Mouse (Mus musculus) cerebellum, postnatal 4 days (tissue): Measurements from ENCODE around the gene Grik4.

Experiments used
- DNase-seq, 2 experiments: peaks; one replicate each; pipeline ENCODE4 v3.0.0; 2022; ENCODE audit warnings: low spot score in 2 of 2, mixed read lengths in 1 of 2

Grik4 gene

DNA sequence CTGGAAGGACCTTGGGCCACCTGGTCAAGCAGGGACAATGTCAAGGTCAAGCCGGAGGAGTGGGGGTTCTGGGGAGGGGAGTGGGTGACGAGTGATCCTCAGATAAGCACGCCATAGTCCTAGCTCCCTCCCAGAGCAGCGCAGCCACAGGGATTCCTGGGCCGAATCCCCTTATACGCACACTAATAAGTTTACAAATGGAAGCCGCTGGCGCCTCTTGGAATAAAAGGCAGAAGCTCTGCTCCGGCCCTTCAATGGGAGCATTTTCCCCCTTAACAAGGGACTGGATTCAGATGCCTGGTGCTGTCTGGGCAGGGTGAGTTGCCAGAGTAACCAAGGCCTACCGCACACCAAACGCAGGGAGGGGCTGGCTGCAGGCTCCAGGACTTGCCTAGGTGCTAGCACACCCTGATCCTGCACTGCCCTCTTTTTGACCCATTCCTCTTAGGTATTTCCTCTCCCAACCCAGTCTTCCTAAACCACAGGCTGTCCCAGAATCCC, 46.2 kb downstream of the Grik4 start:
- peak in 1 of 2 experiments; percentile 26 for DNase-seq

GRCm38 (mm10) chr9:42897361-42898051, 46.8 kb downstream of the Grik4 start:
- DNase-seq = peak; percentile 44 to 65

- DNase-seq = no peak
Measured at GRCm38 (mm10) chr9:42896421-42897210, 47.7 kb downstream of the Grik4 start.

DNA sequence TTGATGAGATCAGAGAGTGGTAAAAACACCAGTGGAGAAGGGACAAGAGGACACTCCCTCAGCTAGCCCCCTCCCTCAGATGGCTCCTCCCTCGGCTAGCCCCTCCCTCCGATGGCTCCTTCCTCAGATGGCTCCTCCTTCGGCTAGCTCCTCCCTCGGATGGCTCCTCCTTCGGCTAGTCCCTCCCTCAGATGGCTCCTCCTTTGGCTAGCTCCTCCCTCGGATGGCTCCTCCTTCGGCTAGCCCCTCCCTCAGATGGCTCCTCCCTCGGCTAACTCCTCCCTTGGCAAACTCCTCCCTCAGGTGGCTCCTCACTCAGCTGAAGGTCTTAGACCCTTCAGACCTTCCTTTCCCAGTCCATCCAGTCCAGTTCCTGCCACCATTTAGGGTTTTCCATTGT, 51.5 kb downstream of the Grik4 start:
- no peak for DNase-seq

- no peak for DNase-seq
Measured at GRCm38 (mm10) chr9:42887930-42888329, 56.4 kb downstream of the Grik4 start.

DNA sequence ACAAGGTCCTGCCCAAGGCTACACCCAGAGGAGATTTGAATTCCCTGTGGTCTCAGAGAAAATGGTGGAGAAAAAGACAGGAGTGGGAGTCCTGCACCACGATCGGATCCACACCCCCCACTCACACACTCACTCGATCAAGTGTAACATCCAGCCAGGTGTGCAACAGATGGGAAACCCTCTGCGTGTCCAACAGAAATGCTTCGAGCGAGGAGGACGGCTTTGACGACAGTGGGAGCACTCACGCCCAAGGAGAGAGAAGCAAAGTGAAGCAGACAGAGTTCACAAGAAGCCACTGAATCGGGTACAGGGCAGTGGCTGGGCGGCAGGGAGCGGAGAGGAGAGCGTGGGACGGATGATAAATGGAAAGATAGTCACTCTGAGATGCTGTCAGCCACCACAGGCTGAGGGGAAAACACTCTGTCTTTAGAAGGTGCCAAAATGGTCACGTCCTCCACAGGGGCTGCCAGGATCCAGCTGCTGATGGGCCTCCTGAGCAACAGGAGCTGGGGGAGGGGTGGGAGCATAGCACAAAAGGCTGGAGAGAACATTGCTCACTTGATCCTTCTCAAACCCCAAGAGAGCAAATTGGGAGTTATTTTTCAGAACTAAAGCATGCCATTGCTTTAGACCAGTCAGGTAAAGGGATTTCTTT, 58.1 kb downstream of the Grik4 start:
- DNase-seq = no peak

GRCm38 (mm10) chr9:42885566-42885965, 58.7 kb downstream of the Grik4 start:
- no peak for DNase-seq

DNA sequence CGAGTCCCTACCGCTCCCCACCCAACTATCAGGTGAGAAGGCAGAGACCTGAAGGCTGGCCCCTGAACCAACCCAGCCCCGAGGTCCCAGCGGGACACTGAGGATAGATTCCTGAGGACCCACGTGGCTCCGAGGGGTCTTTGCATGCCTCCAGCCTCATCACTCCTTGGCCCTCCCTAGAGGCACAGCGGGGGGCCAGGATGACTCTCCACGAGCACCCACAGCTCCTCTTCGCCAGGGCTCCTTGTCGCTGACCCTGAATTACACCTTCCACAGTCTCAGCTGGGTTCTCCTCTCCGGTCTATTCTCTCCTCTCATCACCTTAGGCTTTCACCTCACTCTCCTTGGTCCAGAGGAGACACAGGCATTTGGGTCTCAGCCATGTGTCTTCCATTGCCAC, 59.2 kb downstream of the Grik4 start:
- no peak for DNase-seq

- no peak for DNase-seq
Measured at GRCm38 (mm10) chr9:42883006-42883759, 61.1 kb downstream of the Grik4 start.

GRCm38 (mm10) chr9:42882313-42882712, 62.0 kb downstream of the Grik4 start:
- DNase-seq = no peak

GRCm38 (mm10) chr9:42881040-42881439, 63.3 kb downstream of the Grik4 start:
- no peak for DNase-seq

GRCm38 (mm10) chr9:42878401-42878800, 65.9 kb downstream of the Grik4 start:
- DNase-seq = no peak

DNA sequence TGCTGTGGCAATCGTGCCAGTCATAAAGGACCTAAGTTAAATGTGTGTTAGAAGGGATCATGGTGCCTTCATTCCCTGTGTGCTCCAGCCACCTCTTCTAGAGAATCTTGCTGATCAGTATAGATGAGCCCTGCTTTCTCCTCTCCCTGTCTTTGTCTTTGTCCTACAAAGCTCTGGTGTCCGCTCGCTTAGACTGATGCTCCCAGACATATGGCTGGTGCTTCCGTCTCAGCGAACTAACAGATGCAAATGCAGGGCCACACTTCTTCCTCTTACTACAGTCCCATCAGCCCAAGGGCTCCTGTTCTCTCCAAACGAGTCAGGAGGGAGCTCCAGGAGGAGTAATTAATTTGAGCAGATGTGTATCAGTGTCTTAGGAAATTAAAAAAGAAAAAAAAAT, 71.4 kb downstream of the Grik4 start:
- no peak for DNase-seq

DNA sequence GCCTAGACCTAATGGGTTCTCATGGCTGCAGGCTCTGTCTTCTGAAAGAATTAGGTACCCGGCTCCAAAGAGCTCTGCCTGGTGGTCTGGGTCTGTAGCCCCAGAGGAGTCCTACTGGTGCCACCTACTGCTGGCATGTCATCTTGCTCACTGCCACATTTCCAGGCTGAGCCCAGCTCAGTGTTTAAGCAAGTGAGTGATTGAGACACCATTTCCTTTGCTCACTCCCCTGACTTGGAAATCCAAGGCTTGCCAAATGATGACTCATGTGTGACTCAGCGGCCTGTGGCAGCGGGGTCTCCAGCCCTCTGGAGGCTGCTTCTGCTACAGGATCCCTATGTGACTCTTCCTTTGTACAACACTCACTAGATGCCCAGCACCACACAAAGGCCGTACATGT, 72.6 kb downstream of the Grik4 start:
- no peak for DNase-seq

DNA sequence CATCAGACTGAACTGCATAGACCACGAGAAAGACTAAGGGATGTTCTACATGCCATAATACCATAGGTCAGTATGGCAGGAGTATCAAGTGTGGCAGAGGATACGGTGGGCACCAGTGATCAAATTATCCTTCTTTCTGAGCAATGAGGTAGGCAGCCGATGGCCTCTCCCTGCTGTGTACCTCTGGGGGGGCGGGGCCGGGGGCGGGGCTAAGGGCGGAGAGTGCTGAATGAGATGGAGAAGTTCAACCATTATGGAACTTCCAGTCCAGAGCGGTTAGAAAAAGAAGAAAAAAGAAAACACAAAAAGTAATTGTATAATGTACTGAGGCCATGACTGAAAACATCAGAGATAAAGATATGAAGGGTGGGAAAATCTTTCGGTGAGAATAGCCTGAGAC, 74.0 kb downstream of the Grik4 start:
- no peak for DNase-seq

GRCm38 (mm10) chr9:42868508-42868907, 75.8 kb downstream of the Grik4 start:
- DNase-seq = no peak

DNA sequence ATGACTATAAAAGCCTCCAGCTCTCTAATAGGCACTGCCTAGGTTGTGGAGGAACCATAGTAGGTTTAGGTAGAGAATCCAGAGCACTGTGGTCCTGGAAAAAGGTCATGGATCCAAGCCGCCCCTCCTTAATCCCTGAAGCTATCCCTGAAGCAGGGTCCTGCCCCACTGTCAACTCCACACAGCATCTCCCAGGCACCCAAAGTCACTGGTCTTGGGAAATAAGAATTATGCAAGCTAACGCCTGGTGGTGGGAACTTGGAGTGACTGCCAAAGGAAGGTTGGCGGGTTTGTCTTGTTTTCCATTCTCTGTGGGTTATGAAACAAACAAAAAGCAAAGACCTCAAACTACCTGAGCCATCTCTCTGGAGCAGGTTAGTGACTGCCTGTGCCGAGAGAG, 77.6 kb downstream of the Grik4 start:
- DNase-seq = no peak

DNA sequence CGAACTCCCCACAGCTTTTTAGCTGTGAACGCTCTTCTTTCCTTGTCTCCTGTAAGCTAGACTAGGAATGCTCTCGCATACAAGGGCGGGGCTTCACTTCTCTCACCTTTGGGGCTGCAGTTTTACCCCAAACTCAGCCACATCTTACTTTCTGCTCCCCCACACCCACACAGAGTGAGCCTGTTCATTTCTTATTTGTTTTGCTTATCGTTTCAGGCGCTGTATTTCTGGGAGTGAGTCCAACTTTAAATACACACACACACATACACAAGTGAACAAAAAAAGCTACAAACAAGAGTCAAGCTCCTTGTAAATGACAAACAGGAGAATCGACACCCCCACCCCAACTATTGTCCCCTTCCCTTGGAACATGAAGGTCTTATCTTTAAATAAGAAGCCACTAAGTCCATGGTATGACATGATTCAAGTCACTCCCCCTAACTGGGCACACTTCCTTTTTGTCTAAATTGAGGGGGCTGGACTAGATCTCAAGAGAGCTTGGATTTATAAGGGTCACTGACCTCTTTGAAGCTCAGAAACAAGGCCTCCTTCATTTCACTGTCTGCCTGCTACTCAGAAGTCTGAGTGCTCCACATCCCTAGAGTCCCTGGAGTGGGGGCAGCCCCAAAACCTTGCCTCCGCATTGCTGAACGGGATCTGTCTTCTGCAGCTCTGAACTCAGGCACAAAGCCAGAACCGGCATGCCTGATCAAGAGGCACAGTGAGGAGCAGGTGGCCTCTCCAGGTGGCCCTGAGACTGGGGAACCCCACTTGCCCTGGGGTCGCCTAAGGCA, 79.1 kb downstream of the Grik4 start:
- DNase-seq = no peak

GRCm38 (mm10) chr9:42863360-42863759, 80.9 kb downstream of the Grik4 start:
- DNase-seq = no peak

- DNase-seq = no peak
Measured at GRCm38 (mm10) chr9:42861711-42862110, 82.6 kb downstream of the Grik4 start.

DNA sequence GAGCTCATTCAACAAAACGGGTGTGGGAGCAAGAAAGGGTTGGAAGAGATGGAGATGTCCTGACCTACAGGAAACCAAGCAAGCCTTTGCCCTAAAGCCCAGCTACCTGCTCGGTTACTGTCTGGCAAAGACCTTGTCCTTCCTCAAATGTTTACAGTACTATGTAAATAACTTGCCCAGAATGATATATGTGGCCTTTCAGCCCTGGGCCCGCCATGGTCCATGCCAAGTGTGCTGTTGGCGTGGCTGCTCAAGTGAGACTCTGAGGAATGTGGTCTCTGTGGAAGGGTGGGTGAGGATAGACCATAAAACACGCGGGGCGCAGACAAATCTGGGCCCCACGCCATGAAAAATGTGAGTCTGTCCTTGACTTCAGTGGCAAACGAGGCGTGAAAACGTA, 83.1 kb downstream of the Grik4 start:
- DNase-seq = no peak
